Mouse (Mus musculus) adrenal gland, postnatal 4 days (tissue): ENCODE measurements at regions not wholly inside any gene's neighbourhood (a gene's known extent, or its start where the extent isn't known, plus 50 kb on each side); places are given as distances from the start of the nearest gene placed in this dataset.

Experiments used
- DNase-seq, 2 experiments: peaks; one replicate each; pipeline ENCODE4 v3.0.0; 2021 to 2022; ENCODE audit warnings: low spot score in 2 of 2, mixed read lengths in 2 of 2

DNA sequence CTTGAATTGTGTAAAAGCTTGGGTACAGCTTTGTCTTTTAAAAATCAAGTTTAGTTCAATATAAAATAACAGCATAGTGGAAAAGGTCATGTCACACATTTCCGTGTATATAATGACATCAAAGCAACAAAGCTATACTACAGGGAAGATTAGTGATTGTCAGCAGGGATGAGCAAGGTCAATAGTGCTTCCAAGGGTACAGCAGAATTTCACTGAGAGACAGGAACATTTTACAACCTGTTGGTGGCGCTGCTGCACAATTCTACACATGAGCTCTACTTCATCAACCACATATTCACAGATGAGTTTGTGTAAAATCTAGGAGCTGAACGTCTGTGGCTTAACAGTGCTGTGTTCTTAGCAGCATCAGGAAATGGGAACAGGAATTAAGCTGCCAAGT, 74.3 kb upstream of the A2m start:
- peak in 1 of 2 experiments; percentile 19 for DNase-seq

DNA sequence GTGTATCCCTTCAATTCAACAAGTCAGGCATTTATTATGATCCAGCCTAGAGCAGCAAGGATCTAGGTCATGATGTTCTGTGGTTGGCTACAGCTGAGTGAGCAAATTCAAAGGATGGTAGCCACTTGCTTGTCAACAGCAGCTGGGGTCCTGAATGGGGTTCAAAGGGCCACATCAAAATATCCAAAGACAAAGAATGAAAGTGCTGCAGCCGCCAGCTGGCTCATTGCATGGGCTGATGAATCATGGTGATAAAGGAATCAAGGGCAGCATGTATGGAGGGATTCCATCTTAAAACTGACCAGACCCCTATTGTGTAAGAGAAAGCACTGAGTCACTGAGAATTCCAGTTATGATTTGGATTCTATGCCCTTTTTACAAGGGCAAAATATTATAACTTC, 74.8 kb upstream of the A2m start:
- no peak for DNase-seq

DNA sequence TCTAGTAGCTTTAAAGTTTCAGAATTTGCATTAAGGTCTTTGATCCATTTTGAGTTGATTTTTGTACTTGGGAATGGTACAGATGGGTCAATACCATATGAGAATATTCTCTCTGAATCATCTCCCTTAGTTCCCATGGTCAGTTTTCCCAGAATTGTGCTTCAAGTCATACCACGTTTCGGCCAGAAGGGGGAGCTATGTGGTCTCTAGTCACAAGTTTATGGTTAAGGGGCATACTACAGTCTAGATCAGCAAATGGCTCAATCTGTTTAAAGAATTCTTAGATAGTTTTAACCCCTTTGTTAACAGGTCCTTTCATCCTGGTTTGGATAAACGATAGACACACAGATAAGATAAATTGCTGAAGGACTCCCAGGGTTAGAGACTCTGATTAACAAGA, 78.7 kb upstream of the A2m start:
- DNase-seq: no peak

DNA sequence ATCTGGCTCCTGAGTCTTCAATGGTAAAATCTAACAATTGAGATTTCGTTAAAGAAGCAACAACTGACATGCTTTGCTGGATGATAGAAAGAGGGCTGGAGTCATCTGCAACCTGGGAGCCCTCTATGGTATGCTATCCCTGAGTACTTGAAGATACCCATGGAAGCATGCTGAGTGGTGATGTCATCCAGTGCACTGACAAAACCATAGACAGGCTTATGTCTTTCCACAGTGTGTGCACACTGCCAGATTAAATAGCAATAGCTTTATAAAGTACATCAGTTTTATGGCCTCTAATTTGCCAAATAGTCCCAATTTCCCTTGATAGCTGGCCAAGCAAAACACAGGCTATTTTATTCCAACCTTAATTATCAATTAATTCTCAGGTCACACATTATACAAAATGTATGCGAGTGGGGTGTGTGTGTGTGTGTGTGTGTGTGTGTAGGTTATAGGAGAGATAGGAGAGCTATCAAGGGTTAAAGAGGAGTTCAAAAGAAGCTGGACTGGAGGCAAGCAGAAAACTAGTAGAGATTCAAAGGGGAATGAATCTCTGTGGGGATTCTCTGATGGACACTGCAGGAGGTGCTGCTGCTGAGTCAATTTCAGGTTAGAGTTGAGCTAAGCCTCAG, 80.1 kb upstream of the Iqsec3 start:
- DNase-seq: no peak

DNA sequence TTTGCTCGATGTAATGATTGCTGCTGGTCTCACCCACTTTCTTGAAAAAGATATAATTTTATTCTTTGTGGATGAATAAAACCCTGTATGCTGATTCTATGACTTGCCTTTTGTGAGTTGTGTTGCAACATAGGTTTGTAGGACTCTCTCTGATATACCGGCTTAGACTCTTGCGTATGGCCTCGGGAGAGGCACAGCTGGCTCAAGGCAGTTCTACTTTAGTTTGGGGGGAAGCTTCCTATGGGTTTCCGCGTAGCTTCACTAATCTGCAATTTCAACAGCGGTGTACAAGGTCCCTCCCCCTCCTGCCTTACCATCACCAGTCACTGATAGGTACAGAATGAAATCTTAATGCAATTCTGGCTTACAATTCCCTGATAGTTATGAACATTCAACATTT, 60.0 kb upstream of the Iqsec3 start:
- DNase-seq: no peak

- peak in 1 of 2 experiments; percentile 32 for DNase-seq
Measured at GRCm38 (mm10) chr6:121532926-121533325, 59.4 kb upstream of the Iqsec3 start.

GRCm38 (mm10) chr6:121531825-121532389, 58.4 kb upstream of the Iqsec3 start:
- DNase-seq: no peak

GRCm38 (mm10) chr6:121527281-121527680, 53.8 kb upstream of the Iqsec3 start:
- no peak for DNase-seq

DNA sequence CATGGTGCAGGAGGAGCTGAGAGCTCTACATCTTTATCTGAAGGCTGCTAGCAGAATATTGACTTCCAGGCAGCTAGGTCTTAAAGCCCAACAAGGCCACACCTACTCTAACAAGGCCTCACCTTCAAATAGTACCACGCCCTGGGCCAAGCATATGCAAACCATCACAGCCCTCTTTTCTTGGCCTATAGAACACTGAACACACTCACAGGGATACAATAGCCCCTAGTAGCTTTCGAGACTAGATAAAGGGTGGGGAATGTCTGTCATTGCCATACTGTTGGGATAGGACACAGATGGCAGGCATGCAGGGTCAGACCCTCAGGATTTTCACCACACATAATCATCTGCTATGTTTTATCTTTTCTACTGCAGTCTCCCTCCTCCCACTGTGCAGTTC, 52.6 kb upstream of the Iqsec3 start:
- no peak for DNase-seq

DNA sequence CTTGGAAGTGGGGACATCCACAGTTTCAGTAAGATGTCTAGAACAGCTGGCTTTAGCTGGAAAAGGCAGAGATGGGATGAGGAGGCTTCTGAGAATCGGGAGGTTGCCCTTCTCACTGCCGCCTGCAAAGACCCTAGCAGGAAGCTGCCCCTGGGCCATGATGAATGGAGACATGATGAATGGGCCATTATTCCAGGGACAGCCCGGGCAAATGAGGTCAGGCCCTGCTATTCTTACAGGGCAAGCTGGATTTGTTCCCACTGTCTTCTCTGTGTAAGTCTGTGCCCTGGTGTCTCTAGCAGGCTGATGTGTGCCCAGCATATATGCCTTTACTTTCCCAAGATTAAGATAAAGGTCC, 51.1 kb upstream of the Iqsec3 start:
- DNase-seq: no peak

DNA sequence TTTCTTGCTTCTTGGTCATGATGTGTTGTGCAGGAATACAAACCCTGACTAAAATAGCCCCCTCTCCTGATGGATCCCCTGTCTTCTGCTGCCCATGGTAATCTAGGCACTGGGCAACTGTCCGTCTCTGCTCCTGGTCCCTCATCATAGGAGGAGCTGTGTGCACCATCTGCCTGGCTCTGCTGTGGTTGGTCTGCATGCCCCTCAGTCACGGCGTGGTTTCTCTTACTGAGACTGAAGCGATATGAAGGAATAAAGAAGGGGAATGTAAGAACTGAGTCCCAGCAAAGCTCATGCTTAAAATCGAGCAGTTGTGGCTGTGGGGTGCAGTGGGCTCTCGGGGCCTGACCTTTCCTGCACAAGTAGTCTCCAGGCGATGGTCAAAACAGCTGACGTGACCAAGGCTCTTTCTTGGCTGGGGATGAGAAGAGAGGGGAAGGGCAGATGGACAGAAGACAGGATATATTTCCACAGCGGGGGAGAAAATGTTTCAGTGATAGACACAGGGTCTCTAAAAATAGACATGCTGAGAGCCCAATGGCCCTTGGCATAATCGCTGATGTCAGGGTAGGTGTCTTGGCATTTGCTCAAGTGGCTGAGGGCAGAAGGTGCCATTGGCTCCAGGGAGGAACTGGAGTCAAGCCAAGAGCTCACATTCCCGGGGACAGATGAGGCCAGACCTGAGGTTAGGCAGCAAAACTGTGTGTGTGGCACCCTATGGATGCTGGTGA, 50.6 kb upstream of the Iqsec3 start:
- DNase-seq: no peak
